Mouse (Mus musculus) megakaryocyte, embryonic 14.5 days (primary cell): ENCODE measurements around the gene Ccdc24. TPM values are rescaled to one million over a fixed set of nuclear protein-coding genes. Genes with fewer than 3 reads are reported as not detected.

Experiments
- H3K27me3 ChIP-seq: replicated peaks from 2 replicates; pipeline ENCODE3; 2012; ENCODE audit warnings: inconsistent platforms
- H3K36me3 ChIP-seq: replicated peaks from 2 replicates; pipeline ENCODE3; 2012; ENCODE audit warnings: low read length, inconsistent platforms, mixed read lengths
- H3K4me1 ChIP-seq: 2 replicates; pipeline ENCODE4 v1.6.1; 2012; ENCODE audit warnings: inconsistent platforms
- H3K4me3 ChIP-seq: replicated peaks from 2 replicates; pipeline ENCODE3; 2012; ENCODE audit warnings: moderate library complexity, mild to moderate bottlenecking, inconsistent platforms
- H3K9me3 ChIP-seq: 2 replicates; pipeline ENCODE4 v1.6.1; 2012; ENCODE audit warnings: inconsistent platforms
- FLI1 ChIP-seq: IDR thresholded peaks from 2 replicates; pipeline ENCODE4 v1.6.1; 2012; ENCODE audit warnings: low read length, inconsistent platforms, mixed read lengths
- GATA1 ChIP-seq: IDR thresholded peaks from 3 replicates; pipeline ENCODE4 v1.6.1; 2012; ENCODE audit warnings: mixed read lengths, low read length, inconsistent platforms, borderline replicate concordance
- polyA plus RNA-seq: library from polyadenylated mRNA; stranded (reverse); fragments of >175 nt; gene quantifications from 2 replicates; pipeline ENCODE4 v1.2.3, GENCODE M21; 2012; ENCODE audit warnings: low replicate concordance; ENCODE audit not compliant: insufficient read depth

Ccdc24 gene
- polyA plus RNA-seq, 1 experiment = not detected

- H3K4me3 ChIP-seq = no peak overlapping the region
- no peaks in the 10 kb centered on the region for H3K9me3 ChIP-seq
- no peak for TF ChIP-seq GATA1
- TF ChIP-seq FLI1 = no peak
- peaks cover 52% of the 10 kb centered on the region for H3K27me3 ChIP-seq
- peaks cover 36% of the 10 kb centered on the region for H3K4me1 ChIP-seq
- peaks cover 34% of the 10 kb centered on the region for H3K36me3 ChIP-seq
These were observed 11.8 kb upstream of the Ccdc24 start for GRCm38 (mm10) chr4:117884146-117884545.

DNA sequence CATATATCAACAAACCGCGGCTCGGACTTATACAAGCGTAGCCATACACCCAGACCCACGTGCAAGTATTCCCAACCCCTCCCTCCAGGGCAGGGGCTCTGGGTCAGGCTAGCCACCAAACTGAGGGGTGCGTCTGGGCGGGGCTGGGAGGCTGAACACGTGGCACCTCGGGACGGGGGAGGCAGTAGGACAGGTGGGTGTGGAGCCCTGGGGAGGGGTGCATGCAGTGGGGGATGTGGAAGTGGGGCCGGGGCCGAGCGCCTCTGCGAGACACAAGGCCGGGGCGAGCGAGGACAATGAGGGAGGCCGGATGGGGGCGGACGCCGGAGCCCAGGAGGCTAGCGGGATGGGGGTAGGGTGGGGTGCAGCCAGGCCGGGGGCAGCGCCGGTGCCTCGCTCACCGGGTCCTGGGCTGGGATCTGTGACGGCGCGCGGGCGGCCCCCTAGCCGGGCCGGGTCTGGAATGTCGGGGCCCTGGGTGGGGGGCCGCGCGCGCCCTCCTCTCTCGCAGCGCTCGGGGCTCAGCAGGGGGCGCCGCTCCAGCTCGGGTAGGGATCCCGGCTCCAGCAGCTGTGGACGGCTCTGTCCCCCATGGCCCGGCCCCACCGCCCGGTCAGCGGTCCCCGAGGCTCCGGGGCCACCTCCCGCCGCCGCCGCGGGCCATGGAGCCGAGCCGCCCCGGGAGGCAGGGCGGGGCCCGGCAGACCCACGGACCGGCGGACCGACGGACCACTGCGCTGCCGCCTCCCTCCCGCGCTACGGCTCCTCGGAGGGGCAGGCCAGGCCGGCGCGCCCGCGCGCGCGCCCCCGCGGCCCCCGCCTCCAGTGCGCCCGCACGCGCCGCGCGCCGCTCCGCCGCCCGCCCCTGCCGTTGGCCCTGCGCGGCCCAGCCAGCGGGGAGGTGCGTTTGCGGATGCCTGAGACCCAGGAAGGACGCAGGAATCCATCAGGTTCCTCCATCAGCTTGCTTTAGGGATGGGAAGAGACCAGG is 10.6 kb upstream of the Ccdc24 start, which contains the start of gene B4galt2:
TSS of gene B4galt2 (minus strand) at position 787 of the 991 bp plus-strand sequence.
- H3K36me3 ChIP-seq = peaks cover 29% of the 10 kb centered on the region
- no peaks in the 10 kb centered on the region for H3K9me3 ChIP-seq
- H3K27me3 ChIP-seq = peaks cover 62% of the 10 kb centered on the region
- TF ChIP-seq FLI1 (no peak), GATA1 (no peak)
- peaks cover 36% of the 10 kb centered on the region for H3K4me1 ChIP-seq
- peak within 1 kb of the TSS; percentile 85 for H3K4me3 ChIP-seq

GRCm38 (mm10) chr4:117878703-117879102 is 6.3 kb upstream of the Ccdc24 start:
- Histone ChIP-seq H3K36me3 (peaks cover 3% of the 10 kb centered on the region), H3K9me3 (no peaks in the 10 kb centered on the region), H3K4me3 (no peak overlapping the region), H3K27me3 (peaks cover 83% of the 10 kb centered on the region), H3K4me1 (peaks cover 7% of the 10 kb centered on the region)
- no peak for TF ChIP-seq FLI1
- TF ChIP-seq GATA1 = no peak

- Histone ChIP-seq H3K36me3 (no peaks in the 10 kb centered on the region), H3K4me3 (no peak overlapping the region), H3K4me1 (peaks cover 3% of the 10 kb centered on the region; the same call in 1 of the 2 replicates), H3K27me3 (peaks cover 83% of the 10 kb centered on the region), H3K9me3 (no peaks in the 10 kb centered on the region)
- TF ChIP-seq FLI1 = no peak
- TF ChIP-seq GATA1 = no peak
These were observed 5.9 kb upstream of the Ccdc24 start for GRCm38 (mm10) chr4:117878301-117878700.

DNA sequence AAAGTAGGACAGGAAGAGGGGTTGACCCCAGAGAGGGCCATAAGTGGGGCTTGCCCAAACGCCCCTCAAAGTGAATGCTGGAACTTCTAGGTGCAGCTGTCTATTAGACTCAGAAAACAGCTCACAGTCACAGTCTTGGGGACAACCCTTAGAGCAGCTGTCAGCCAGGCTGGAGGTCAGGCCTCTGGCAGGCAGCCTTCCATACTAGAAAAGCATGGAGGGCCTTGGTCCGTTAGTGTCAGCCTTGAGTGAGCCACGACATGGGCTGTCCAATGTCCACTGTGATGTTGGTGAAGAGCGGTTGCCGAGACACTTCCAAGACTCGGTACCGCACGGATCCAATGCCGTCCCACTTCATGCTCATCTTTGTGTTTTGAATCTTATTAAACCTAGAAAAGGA is 1.3 kb upstream of the Ccdc24 start:
- Histone ChIP-seq H3K36me3 (no peaks in the 10 kb centered on the region), H3K4me1 (peaks cover 10% of the 10 kb centered on the region), H3K27me3 (peaks cover 84% of the 10 kb centered on the region), H3K4me3 (no peak overlapping the region), H3K9me3 (no peaks in the 10 kb centered on the region)
- no peak for TF ChIP-seq GATA1

DNA sequence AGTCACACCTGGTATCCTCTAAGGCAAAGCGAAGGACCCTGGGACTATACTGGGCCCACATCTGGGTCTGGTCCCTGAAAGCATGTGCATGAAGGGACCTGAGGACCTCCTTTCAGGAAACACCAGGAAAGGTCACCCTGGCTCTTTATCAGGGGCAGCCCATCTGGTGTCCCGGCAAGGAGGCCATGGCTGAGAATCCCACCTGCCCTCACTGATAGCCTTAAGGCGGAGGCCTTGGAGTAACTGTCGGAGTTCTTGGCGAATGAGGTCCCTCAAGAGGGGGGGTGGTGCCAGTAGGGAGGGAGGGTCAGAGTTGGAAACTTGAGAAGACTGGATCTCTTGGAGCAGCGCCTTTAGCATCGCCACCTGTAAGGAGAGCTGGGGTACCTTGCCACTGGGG is 570 bp downstream of the Ccdc24 start:
- H3K36me3 ChIP-seq = no peaks in the 10 kb centered on the region
- no peak overlapping the region for H3K4me3 ChIP-seq
- TF ChIP-seq FLI1 = no peak
- H3K9me3 ChIP-seq = no peaks in the 10 kb centered on the region
- H3K27me3 ChIP-seq = peaks cover 83% of the 10 kb centered on the region
- H3K4me1 ChIP-seq = peaks cover 16% of the 10 kb centered on the region

DNA sequence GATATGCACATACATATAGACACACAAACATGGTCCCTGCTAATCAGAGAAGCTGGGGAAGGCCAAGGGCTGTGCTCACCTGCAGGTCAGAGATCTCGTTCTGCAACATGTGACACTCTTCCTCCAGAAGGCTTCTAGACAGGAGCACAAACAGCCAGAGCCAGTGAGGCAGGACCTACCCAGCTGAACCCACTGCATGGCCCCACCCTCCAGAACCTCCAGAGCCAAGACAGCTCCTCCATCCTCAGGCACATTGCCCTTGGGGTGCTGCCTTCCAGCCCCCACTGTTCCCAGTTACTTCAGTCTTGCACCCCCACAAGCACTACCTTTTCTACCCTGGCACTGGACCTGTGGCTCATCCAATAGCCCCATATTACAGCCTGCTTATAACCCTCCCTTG is 1.9 kb downstream of the Ccdc24 start:
- Histone ChIP-seq H3K4me1 (peaks cover 16% of the 10 kb centered on the region), H3K36me3 (no peaks in the 10 kb centered on the region), H3K27me3 (peaks cover 86% of the 10 kb centered on the region), H3K4me3 (no peak overlapping the region), H3K9me3 (no peaks in the 10 kb centered on the region)
- TF ChIP-seq GATA1 = no peak
- TF ChIP-seq FLI1 = no peak

GRCm38 (mm10) chr4:117869317-117869716 is 3.0 kb downstream of the Ccdc24 start:
- H3K4me1 ChIP-seq = peaks cover 16% of the 10 kb centered on the region

GRCm38 (mm10) chr4:117867823-117868222 is 4.5 kb downstream of the Ccdc24 start:
- H3K9me3 ChIP-seq = no peaks in the 10 kb centered on the region
- H3K36me3 ChIP-seq = no peaks in the 10 kb centered on the region
- H3K27me3 ChIP-seq = peaks cover 92% of the 10 kb centered on the region
- TF ChIP-seq GATA1 = no peak
- TF ChIP-seq FLI1 = no peak
- H3K4me1 ChIP-seq = peaks cover 17% of the 10 kb centered on the region
- H3K4me3 ChIP-seq = peak overlapping the region; percentile 75

More at GRCm38 (mm10) chr4:117869317-117869716, 3.0 kb downstream of the Ccdc24 start:
- Histone ChIP-seq H3K4me3 (no peak overlapping the region), H3K9me3 (no peaks in the 10 kb centered on the region), H3K36me3 (no peaks in the 10 kb centered on the region), H3K27me3 (peaks cover 89% of the 10 kb centered on the region)
- TF ChIP-seq GATA1 (no peak), FLI1 (no peak)

- no peaks in the 10 kb centered on the region for H3K9me3 ChIP-seq
- no peak for TF ChIP-seq FLI1
- no peak for TF ChIP-seq GATA1
- no peak overlapping the region for H3K4me3 ChIP-seq
- H3K4me1 ChIP-seq = peaks cover 17% of the 10 kb centered on the region
- peaks cover 91% of the 10 kb centered on the region for H3K27me3 ChIP-seq
- H3K36me3 ChIP-seq = no peaks in the 10 kb centered on the region
These were observed 5.4 kb downstream of the Ccdc24 start for GRCm38 (mm10) chr4:117867000-117867399.

DNA sequence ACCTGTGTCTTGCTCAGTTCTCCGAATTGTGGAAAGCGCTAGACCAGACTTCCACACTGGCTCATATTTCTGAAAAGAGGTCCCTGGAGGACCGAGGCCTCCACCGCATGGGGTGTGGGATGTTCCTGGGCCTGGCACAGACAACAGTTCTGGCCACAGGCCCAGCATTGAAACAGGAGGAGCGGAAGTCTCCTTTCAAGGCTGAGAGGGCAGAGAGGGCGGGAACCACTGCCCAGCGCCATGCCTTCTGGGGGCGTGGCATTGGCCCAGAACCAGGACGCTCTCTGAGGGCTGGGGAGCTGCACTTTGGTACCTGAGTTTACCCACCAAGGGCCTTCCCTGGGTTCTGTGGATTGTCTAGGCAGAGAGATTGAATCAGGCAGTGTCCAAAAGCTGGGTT is 6.3 kb downstream of the Ccdc24 start:
- TF ChIP-seq GATA1 (no peak), FLI1 (no peak)
- Histone ChIP-seq H3K9me3 (no peaks in the 10 kb centered on the region), H3K4me3 (no peak overlapping the region), H3K36me3 (no peaks in the 10 kb centered on the region), H3K27me3 (peaks cover 91% of the 10 kb centered on the region), H3K4me1 (peaks cover 20% of the 10 kb centered on the region)
